12 mouse cellular contexts compared by ENCODE assay signal in the genomic region with DNA sequence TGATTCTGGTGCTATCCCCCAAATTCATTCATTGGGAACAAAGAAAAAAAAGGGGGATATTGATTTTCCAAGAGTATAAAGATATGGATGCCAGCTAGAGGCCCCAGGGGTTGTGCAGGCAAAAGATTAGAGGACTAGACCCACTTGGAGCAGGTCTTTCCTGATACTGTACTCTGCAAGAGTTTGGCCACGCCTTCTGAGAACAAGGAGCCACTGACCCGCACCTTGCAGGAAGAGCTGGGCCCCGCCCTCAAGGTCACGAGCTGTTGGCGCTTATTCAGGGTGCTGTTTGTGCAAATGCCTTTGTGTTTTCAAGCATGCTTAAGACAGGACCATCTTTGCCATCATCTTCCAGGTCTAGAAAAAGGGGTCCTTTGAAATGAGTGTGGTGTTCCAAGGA. TPM values are rescaled to one million over a fixed set of nuclear protein-coding genes. Genes with fewer than 3 reads are reported as not detected.
DNase-seq lines count a peak whose midpoint lies in the region; ATAC-seq and TF ChIP-seq lines count a peak whose summit lies in the region.
"Had no signal": no experiment of that assay in that cellular context is flagged by ENCODE, and none has a peak within 500 bp of the region (broad histone marks: within the 10 kb centered on the region; RNA-seq: fewer than 3 reads in every experiment).

No protein-coding gene starts in this region.

- no peak for ATAC-seq in midbrain, postnatal 0 days (ENCODE audit: low FRiP score)
- no peak for ATAC-seq in midbrain, embryonic 11.5 days (ENCODE audit: low FRiP score)
- ATAC-seq in hindbrain, postnatal 0 days: no peak
- peak; percentile 73 for ATAC-seq in stomach, embryonic 16.5 days (ENCODE audit: insufficient read depth, low FRiP score)

- H3K4me2 ChIP-seq in midbrain, postnatal 0 days (ENCODE audit: low read depth, low read length, poor library complexity, severe bottlenecking): no peak overlapping the region
- no peak overlapping the region for H3K4me2 ChIP-seq in midbrain, embryonic 11.5 days
- H3K4me2 ChIP-seq in hindbrain, postnatal 0 days (ENCODE audit: low read depth, low read length): no peak overlapping the region
- H3K4me2 ChIP-seq in stomach, embryonic 16.5 days (ENCODE audit: low read depth, low read length): no peak overlapping the region
- H3K4me2 ChIP-seq: limb, embryonic 13.5 days had no signal

- no peaks in the 10 kb centered on the region for H3K4me1 ChIP-seq in midbrain, postnatal 0 days (ENCODE audit: insufficient read depth, low read length)
- H3K4me1 ChIP-seq in midbrain, embryonic 11.5 days (ENCODE audit: control insufficient read depth, insufficient read depth, low read length): no peaks in the 10 kb centered on the region
- peaks cover 6% of the 10 kb centered on the region for H3K4me1 ChIP-seq in hindbrain, postnatal 0 days (ENCODE audit: insufficient read depth, low read length)
- H3K4me1 ChIP-seq in stomach, embryonic 16.5 days (ENCODE audit: control insufficient read depth, insufficient read depth, low read length): no peaks in the 10 kb centered on the region
- H3K4me1 ChIP-seq: limb, embryonic 13.5 days had no signal

- peak; percentile 45 for DNase-seq in cerebellum, adult 9-11 months
- no peak for DNase-seq in cerebellum, adult 11 months
- peak; percentile 19 for DNase-seq in midbrain, postnatal 0 days (ENCODE audit: low spot score)
- no peak for DNase-seq in midbrain, embryonic 11.5 days (ENCODE audit: low spot score, missing footprints)
- DNase-seq in hindbrain, postnatal 0 days (ENCODE audit: low spot score): peak; percentile 27
- DNase-seq in thymus, postnatal 4 days: no peak
- no peak for DNase-seq in kidney, postnatal 4 days
- DNase-seq: kidney, adult 9 months; lung, postnatal 10 days; thymus, postnatal 36 days had no signal

- no peaks in the 10 kb centered on the region for H3K27me3 ChIP-seq in midbrain, postnatal 0 days (ENCODE audit: insufficient read depth, low read length)
- H3K27me3 ChIP-seq in midbrain, embryonic 11.5 days (ENCODE audit: control insufficient read depth, insufficient read depth, low read length): no peaks in the 10 kb centered on the region
- no peaks in the 10 kb centered on the region for H3K27me3 ChIP-seq in hindbrain, postnatal 0 days (ENCODE audit: insufficient read depth, low read length)
- no peaks in the 10 kb centered on the region for H3K27me3 ChIP-seq in stomach, embryonic 16.5 days (ENCODE audit: control insufficient read depth, insufficient read depth, low read length)
- H3K27me3 ChIP-seq: limb, embryonic 13.5 days had no signal

- no peaks in the 10 kb centered on the region for H3K36me3 ChIP-seq in midbrain, postnatal 0 days (ENCODE audit: insufficient read depth, low read length)
- H3K36me3 ChIP-seq in midbrain, embryonic 11.5 days (ENCODE audit: control insufficient read depth, insufficient read depth, low read length): no peaks in the 10 kb centered on the region
- H3K36me3 ChIP-seq in hindbrain, postnatal 0 days (ENCODE audit: insufficient read depth, low read length): no peaks in the 10 kb centered on the region
- no peaks in the 10 kb centered on the region for H3K36me3 ChIP-seq in stomach, embryonic 16.5 days (ENCODE audit: control insufficient read depth, insufficient read depth, low read length)
- H3K36me3 ChIP-seq: limb, embryonic 13.5 days had no signal

- WGBS in midbrain, postnatal 0 days: 73% methylated on average over 5 of the region's 5 CpGs
- WGBS in midbrain, embryonic 11.5 days: 69% methylated on average over 5 of the region's 5 CpGs
- 69% methylated on average over 5 of the region's 5 CpGs for WGBS in hindbrain, postnatal 0 days
- WGBS in stomach, embryonic 16.5 days: 44% methylated on average over 5 of the region's 5 CpGs

- no peak overlapping the region for H3K4me3 ChIP-seq in midbrain, postnatal 0 days (ENCODE audit: low read depth, low read length)
- H3K4me3 ChIP-seq in midbrain, embryonic 11.5 days (ENCODE audit: low read depth, low read length): no peak overlapping the region
- no peak overlapping the region for H3K4me3 ChIP-seq in hindbrain, postnatal 0 days (ENCODE audit: low read length)
- no peak overlapping the region for H3K4me3 ChIP-seq in stomach, embryonic 16.5 days (replicated peaks; ENCODE audit: low read length)
- H3K4me3 ChIP-seq: limb, embryonic 13.5 days had no signal

- no peaks in the 10 kb centered on the region for H3K9me3 ChIP-seq in midbrain, postnatal 0 days (ENCODE audit: low read length)
- H3K9me3 ChIP-seq in midbrain, embryonic 11.5 days (ENCODE audit: control insufficient read depth, low read length): no peaks in the 10 kb centered on the region
- no peaks in the 10 kb centered on the region for H3K9me3 ChIP-seq in hindbrain, postnatal 0 days (ENCODE audit: low read length)
- no peaks in the 10 kb centered on the region for H3K9me3 ChIP-seq in stomach, embryonic 16.5 days (replicated peaks; ENCODE audit: control insufficient read depth, low read length)

- no peak for TF ChIP-seq CTCF in midbrain, postnatal 0 days (IDR thresholded peaks at IDR 0.05)
- TF ChIP-seq CTCF in hindbrain, postnatal 0 days (IDR thresholded peaks at IDR 0.05; ENCODE audit: low read depth): no peak

- H3K9ac ChIP-seq in midbrain, postnatal 0 days (replicated peaks; ENCODE audit: low read length, poor library complexity, severe bottlenecking): no peak overlapping the region
- no peak overlapping the region for H3K9ac ChIP-seq in midbrain, embryonic 11.5 days (ENCODE audit: low read length)
- no peak overlapping the region for H3K9ac ChIP-seq in hindbrain, postnatal 0 days (replicated peaks; ENCODE audit: low read length)
- no peak overlapping the region for H3K9ac ChIP-seq in stomach, embryonic 16.5 days (ENCODE audit: low read length)
- H3K9ac ChIP-seq: limb, embryonic 13.5 days had no signal

- no peak overlapping the region for H3K27ac ChIP-seq in midbrain, postnatal 0 days (ENCODE audit: low read depth, low read length)
- H3K27ac ChIP-seq in midbrain, embryonic 11.5 days (ENCODE audit: low read depth, low read length): no peak overlapping the region
- peak overlapping the region; percentile 71; the same call in 1 of the 2 replicates for H3K27ac ChIP-seq in hindbrain, postnatal 0 days
- no peak overlapping the region for H3K27ac ChIP-seq in stomach, embryonic 16.5 days (ENCODE audit: low read length)
- H3K27ac ChIP-seq: limb, embryonic 13.5 days had no signal

RNA-seq across cellular contexts. Expression of a gene that starts 54.5 kb away (rescaled TPM):
- 49.8 and 73.3 TPM in 2 replicates for total RNA-seq in midbrain, postnatal 0 days (2014; rRNA removed)
- 26.2 and 33.8 TPM in 2 replicates for polyA plus RNA-seq in midbrain, postnatal 0 days (2015; fragmentation: Nextera tagmentation; extraction: Ambion mirVana)
- polyA plus RNA-seq in midbrain, embryonic 11.5 days (2014; fragmentation: Nextera tagmentation; extraction: Ambion mirVana): 18.3 and 20.6 TPM in 2 replicates
- total RNA-seq in hindbrain, postnatal 0 days (2014; rRNA removed): 58.5 and 71.1 TPM in 2 replicates
- polyA plus RNA-seq in hindbrain, postnatal 0 days (2015; fragmentation: Nextera tagmentation; extraction: Ambion mirVana): 35.3 and 42.3 TPM in 2 replicates
- 24.8 and 25.0 TPM in 2 replicates for polyA plus RNA-seq in stomach, embryonic 16.5 days (2015; fragmentation: Nextera tagmentation; extraction: Ambion mirVana)

Comparison
In these comparisons a context has a peak if more than half of its experiments do, and no peak if none do; other contexts are left out.
1. DNase-seq: peak in cerebellum, adult 9-11 months (single experiment), midbrain, postnatal 0 days (single experiment) and hindbrain, postnatal 0 days (single experiment); none in cerebellum, adult 11 months (single experiment), midbrain, embryonic 11.5 days (single experiment), thymus, postnatal 4 days (single experiment) and kidney, postnatal 4 days (0 of 2).